Mouse (Mus musculus) ES-Bruce4 (cell line): ENCODE measurements at regions not wholly inside any gene's neighbourhood (a gene's known extent, or its start where the extent isn't known, plus 50 kb on each side); places are given as distances from the start of the nearest gene placed in this dataset.

Source experiments
- CTCF ChIP-seq: IDR thresholded peaks from one replicate; pipeline ENCODE4 v1.8.1; 2011; ENCODE audit warnings: low read depth, low read length
- POLR2A ChIP-seq: IDR thresholded peaks from one replicate; pipeline ENCODE4 v1.8.1; 2011; ENCODE audit warnings: low read length; ENCODE audit not compliant: insufficient read depth

- TF ChIP-seq CTCF: no peak
- TF ChIP-seq POLR2A: no peak
These were observed 183.5 kb downstream of the Ifng start for GRCm38 (mm10) chr10:118624368-118624767.
